Mouse (Mus musculus): ENCODE results near the gene Col27a1. TPM values are rescaled to one million over a fixed set of nuclear protein-coding genes. Genes with fewer than 3 reads are reported as not detected.

The Col27a1 gene
- total and polyA plus RNA-seq, 2 experiments from 2014 or later: 1.2 to 8.2 TPM

DNA sequence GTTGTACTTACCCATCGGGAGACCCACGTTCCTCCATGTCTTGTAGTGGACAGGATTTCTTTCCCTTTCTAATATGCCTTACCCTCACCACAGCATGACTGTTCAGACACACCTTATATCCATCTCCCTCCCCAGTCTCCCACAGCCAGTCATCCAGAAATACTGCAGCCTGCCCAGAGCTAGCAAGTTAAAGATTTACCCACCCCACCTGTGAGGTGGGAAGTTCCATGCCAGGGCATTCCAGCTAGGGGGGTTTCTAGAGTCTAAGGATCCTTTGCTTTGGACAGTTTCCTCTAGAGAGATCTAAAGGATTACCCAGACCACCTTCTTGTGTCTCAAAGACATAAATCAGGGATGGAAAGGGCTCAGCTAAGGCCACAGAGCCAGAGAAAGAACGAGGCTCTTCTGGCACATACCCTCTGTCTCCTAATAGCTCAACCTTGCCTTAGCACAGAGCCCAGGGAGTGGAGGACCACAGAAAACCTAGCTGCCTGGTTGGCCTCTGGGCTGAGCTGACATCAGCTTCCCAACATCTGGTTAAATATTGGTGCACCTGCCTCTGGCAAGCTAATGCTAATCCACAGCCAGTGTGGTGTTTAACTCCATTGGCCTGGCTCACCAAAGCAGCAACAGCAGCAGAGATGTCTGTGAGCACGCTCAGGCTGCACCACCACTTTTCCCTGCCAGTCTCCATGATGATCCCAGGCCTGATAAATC, 41.7 kb upstream of the Col27a1 start, which contains the start of gene Kif12:
TSS of gene Kif12 (minus strand) at position 163 of the 717 bp plus-strand sequence.
- no peak within 1 kb of the TSS for H3K9ac ChIP-seq (replicated peaks; ENCODE audit: low read depth, low read length)
- DNase-seq (ENCODE audit: low spot score) (no peak), ATAC-seq (ENCODE audit: insufficient read depth, low read depth) (no peak)
- no peak within 1 kb of the TSS for H3K27ac ChIP-seq (ENCODE audit: low read depth)
- H3K27me3 ChIP-seq (ENCODE audit: control insufficient read depth, insufficient read depth, low read length): peaks cover 22% of the 10 kb centered on the region
- no peaks in the 10 kb centered on the region for H3K4me1 ChIP-seq (ENCODE audit: control insufficient read depth, insufficient read depth)
- H3K4me2 ChIP-seq (ENCODE audit: low read depth, low read length): no peak within 1 kb of the TSS
- H3K4me3 ChIP-seq (ENCODE audit: low read depth, low read length): no peak within 1 kb of the TSS
- H3K9me3 ChIP-seq (replicated peaks; ENCODE audit: control insufficient read depth, low read length): no peaks in the 10 kb centered on the region
- H3K36me3 ChIP-seq (replicated peaks; ENCODE audit: control insufficient read depth, insufficient read depth, low read length): no peaks in the 10 kb centered on the region
- WGBS: 64% methylated on average over 4 of the region's 4 CpGs
- TF ChIP-seq CTCF (IDR thresholded peaks at IDR 0.05; ENCODE audit: low read depth) (no peak), EP300 (IDR thresholded peaks at IDR 0.05; ENCODE audit: low read depth) (no peak)

DNA sequence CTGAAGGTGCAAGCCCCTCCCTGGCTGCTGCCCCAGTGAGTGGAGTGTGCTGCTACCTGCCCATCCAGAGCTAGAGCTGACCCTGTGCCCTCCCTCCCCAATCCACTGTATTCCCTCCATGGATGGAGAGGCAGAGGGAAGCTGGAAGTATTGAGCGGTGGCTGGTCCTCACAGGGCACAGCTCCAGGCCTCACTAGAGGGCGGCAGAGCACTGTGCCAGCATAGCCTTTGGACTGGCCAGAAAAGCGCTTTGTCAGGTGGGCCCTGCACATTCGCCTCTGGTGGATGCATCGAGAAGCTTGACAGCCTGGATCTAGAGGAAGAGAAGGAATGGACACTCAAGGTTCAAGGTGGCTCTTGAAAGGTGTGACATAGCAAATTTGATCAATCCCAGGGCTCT, 32.2 kb upstream of the Col27a1 start:
- TF ChIP-seq CTCF (IDR thresholded peaks at IDR 0.05; ENCODE audit: low read depth): peak; percentile 98
- TF ChIP-seq EP300 (IDR thresholded peaks at IDR 0.05; ENCODE audit: low read depth): no peak
- peak; percentile 84 for ATAC-seq (ENCODE audit: insufficient read depth, low read depth)

DNA sequence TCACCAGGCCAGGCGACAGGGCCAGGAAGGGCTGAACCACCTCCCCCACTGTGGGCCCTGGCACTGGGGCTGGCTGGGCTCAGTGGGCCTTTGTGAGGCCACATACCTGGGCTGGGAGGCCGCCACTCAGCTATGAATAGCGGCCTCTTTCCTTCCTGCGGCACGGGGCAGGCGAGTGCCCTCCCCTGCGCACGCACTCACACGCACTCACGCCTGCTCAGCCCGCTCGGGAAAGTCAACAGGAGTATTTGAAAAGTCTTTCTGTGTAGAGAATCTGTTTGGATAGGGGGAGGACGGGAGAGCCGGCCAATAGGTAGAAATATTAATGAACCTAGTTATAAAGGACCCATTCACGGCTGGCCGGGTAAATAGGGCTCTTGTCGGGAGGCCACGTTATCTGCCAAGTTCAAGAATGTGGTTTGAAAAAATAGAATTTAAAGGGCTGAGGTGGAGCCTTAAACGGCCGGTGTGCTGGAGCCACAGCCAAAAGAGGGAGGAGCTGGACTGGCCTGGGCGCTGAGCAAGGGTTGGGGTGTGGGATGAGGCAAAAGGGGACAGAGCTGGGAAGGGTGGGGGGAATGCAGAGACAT, 27.4 kb upstream of the Col27a1 start:
- H3K4me1 ChIP-seq (ENCODE audit: control insufficient read depth, insufficient read depth): no peaks in the 10 kb centered on the region
- TF ChIP-seq EP300 (IDR thresholded peaks at IDR 0.05; ENCODE audit: low read depth): no peak
- no peak for TF ChIP-seq CTCF (IDR thresholded peaks at IDR 0.05; ENCODE audit: low read depth)
- peak; percentile 39 for ATAC-seq (ENCODE audit: insufficient read depth, low read depth)

More for the DNA sequence above, 32.2 kb upstream of the Col27a1 start:
- Histone ChIP-seq H3K27me3 (ENCODE audit: control insufficient read depth, insufficient read depth, low read length) (0 out of 2 replicates have a peak, but pooled peaks cover 7% of the 10 kb centered on the region), H3K27ac (ENCODE audit: low read depth) (no peak overlapping the region), H3K4me1 (ENCODE audit: control insufficient read depth, insufficient read depth) (no peaks in the 10 kb centered on the region), H3K36me3 (replicated peaks; ENCODE audit: control insufficient read depth, insufficient read depth, low read length) (no peaks in the 10 kb centered on the region), H3K4me2 (ENCODE audit: low read depth, low read length) (no peak overlapping the region), H3K9me3 (replicated peaks; ENCODE audit: control insufficient read depth, low read length) (no peaks in the 10 kb centered on the region), H3K4me3 (ENCODE audit: low read depth, low read length) (no peak overlapping the region), H3K9ac (replicated peaks; ENCODE audit: low read depth, low read length) (no peak overlapping the region)
- 13% methylated on average over 5 of the region's 5 CpGs for WGBS
- DNase-seq (ENCODE audit: low spot score): peak; percentile 55

DNA sequence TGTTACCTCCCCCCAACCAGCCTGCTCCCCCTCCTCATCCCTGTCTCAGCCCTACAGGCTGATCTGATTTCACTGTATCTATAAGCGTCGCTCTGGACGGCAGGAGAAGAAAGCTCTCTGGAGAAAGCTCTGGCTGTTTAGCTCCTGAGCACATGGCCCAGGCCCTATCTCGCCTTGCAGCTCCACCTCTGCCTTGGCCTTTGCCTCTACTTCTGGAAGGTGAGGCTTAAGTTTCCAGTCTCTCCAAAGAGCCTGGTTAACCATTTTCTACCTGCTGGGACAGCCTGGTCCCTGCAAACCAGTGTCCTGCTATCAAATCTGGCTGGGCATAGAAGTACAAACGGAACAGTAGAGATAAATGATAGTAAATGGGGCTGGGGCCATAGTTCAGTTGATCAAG, 22.2 kb upstream of the Col27a1 start:
- no peak for ATAC-seq (ENCODE audit: insufficient read depth, low read depth)
- H3K4me3 ChIP-seq (ENCODE audit: low read depth, low read length): no peak overlapping the region
- no peaks in the 10 kb centered on the region for H3K36me3 ChIP-seq (replicated peaks; ENCODE audit: control insufficient read depth, insufficient read depth, low read length)
- H3K4me2 ChIP-seq (ENCODE audit: low read depth, low read length): no peak overlapping the region
- no peaks in the 10 kb centered on the region for H3K4me1 ChIP-seq (ENCODE audit: control insufficient read depth, insufficient read depth)
- no peaks in the 10 kb centered on the region for H3K27me3 ChIP-seq (ENCODE audit: control insufficient read depth, insufficient read depth, low read length)
- H3K9me3 ChIP-seq (replicated peaks; ENCODE audit: control insufficient read depth, low read length): no peaks in the 10 kb centered on the region
- no peak overlapping the region for H3K27ac ChIP-seq (ENCODE audit: low read depth)
- WGBS: 50% methylated on average over 5 of the region's 5 CpGs
- TF ChIP-seq CTCF (IDR thresholded peaks at IDR 0.05; ENCODE audit: low read depth): no peak
- no peak for DNase-seq (ENCODE audit: low spot score)
- H3K9ac ChIP-seq (replicated peaks; ENCODE audit: low read depth, low read length): no peak overlapping the region

More for the DNA sequence above, 27.4 kb upstream of the Col27a1 start:
- no peak overlapping the region for H3K9ac ChIP-seq (replicated peaks; ENCODE audit: low read depth, low read length)
- H3K9me3 ChIP-seq (replicated peaks; ENCODE audit: control insufficient read depth, low read length): no peaks in the 10 kb centered on the region
- no peak overlapping the region for H3K27ac ChIP-seq (ENCODE audit: low read depth)
- H3K27me3 ChIP-seq (ENCODE audit: control insufficient read depth, insufficient read depth, low read length): 0 out of 2 replicates have a peak, but pooled peaks cover 7% of the 10 kb centered on the region
- no peak for DNase-seq (ENCODE audit: low spot score)
- peak overlapping the region; percentile 9; the same call in 1 of the 2 replicates for H3K4me2 ChIP-seq (ENCODE audit: low read depth, low read length)
- WGBS: 35% methylated on average over 21 of the region's 21 CpGs
- no peak overlapping the region for H3K4me3 ChIP-seq (ENCODE audit: low read depth, low read length)
- H3K36me3 ChIP-seq (replicated peaks; ENCODE audit: control insufficient read depth, insufficient read depth, low read length): no peaks in the 10 kb centered on the region

DNA sequence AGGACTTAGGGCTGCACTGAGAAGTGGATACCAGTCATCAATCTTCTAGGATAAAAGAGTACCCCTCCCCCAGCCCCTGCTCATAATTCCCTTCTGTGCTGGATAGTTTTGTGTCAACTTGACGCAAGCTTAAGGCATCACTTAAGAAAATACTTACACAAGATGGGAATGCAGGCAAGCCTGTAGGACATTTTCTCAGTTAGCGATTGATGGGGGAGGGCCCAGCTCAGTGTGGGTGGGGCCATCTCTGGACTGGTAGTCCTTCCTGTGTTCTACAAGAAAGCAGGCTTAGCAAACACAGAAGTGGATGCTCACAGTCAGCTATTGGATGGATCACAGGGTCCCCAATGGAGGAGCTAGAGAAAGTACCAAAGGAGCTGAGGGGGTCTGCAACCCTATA, 19.4 kb upstream of the Col27a1 start:
- no peak overlapping the region for H3K27ac ChIP-seq (ENCODE audit: low read depth)
- H3K27me3 ChIP-seq (ENCODE audit: control insufficient read depth, insufficient read depth, low read length): no peaks in the 10 kb centered on the region
- TF ChIP-seq CTCF (IDR thresholded peaks at IDR 0.05; ENCODE audit: low read depth) (no peak), EP300 (IDR thresholded peaks at IDR 0.05; ENCODE audit: low read depth) (no peak)
- WGBS: 83% methylated on average over 2 of the region's 2 CpGs
- H3K9ac ChIP-seq (replicated peaks; ENCODE audit: low read depth, low read length): no peak overlapping the region
- no peaks in the 10 kb centered on the region for H3K4me1 ChIP-seq (ENCODE audit: control insufficient read depth, insufficient read depth)
- no peak overlapping the region for H3K4me3 ChIP-seq (ENCODE audit: low read depth, low read length)
- no peak for DNase-seq (ENCODE audit: low spot score)
- no peaks in the 10 kb centered on the region for H3K9me3 ChIP-seq (replicated peaks; ENCODE audit: control insufficient read depth, low read length)
- no peak for ATAC-seq (ENCODE audit: insufficient read depth, low read depth)
- H3K36me3 ChIP-seq (replicated peaks; ENCODE audit: control insufficient read depth, insufficient read depth, low read length): no peaks in the 10 kb centered on the region
- H3K4me2 ChIP-seq (ENCODE audit: low read depth, low read length): no peak overlapping the region

Data from heart, postnatal 0 days (tissue).